Mouse (Mus musculus) erythroblast, embryonic 14.5 days (primary cell): Measurements from ENCODE around the gene Lmtk2.

Experiments used
- GATA1 ChIP-seq: IDR thresholded peaks from 2 replicates; pipeline ENCODE4 v1.6.1; 2012; ENCODE audit warnings: low read length, inconsistent platforms, mixed read lengths
- TAL1 ChIP-seq: IDR thresholded peaks from 3 replicates; pipeline ENCODE4 v1.6.1; 2012; ENCODE audit warnings: low read length, inconsistent platforms, mixed read lengths

DNA sequence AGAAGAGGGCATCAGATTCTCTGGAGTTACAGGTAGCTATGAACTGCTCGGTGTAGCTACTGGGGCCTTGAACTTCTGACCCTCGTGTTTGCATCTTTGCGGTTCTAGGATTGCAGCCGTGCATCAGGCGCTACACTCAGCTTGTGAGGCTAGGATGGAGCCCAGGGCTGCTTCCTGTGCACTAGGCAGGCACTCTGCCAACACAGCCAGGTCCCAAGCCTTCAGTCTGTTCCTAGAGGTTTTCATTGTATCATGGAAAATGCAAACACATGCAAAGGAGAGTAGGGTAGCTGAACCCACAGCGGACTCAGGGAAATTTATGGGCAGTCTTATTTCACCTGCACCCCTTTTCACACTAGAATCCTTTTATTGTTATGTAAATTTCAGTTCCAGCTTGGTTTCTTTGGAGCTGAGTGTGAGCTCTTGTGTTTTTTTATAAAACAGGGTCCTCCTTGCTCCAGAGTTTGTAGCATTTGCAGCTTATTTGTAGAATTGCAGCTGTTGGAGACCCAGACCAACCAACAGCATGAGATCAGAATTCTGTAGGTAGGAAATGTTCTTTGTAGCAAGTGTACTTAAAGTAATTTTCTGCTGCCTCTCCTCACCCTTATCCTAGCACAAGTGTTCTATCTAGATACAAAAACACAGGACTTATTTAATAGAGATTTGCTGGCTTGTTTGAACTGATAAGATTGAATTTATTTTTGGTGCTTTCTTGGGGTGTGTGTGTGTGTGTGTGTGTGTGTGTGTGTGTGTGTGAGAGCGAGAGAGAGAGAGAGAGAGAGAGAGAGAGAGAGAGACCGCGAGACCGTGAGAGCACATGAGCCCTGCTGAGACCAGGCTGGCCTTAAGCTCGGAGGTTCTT lies 12.6 kb downstream of the Lmtk2 start:
- TF ChIP-seq TAL1 (no peak), GATA1 (no peak)
